Mouse (Mus musculus): ENCODE measurements around the gene Crlf1. TPM values are rescaled to one million over a fixed set of nuclear protein-coding genes. Genes with fewer than 3 reads are reported as not detected.

Crlf1 gene
- total RNA-seq, 2 experiments from 2014 or later: 5.8 to 7.5 TPM

DNA sequence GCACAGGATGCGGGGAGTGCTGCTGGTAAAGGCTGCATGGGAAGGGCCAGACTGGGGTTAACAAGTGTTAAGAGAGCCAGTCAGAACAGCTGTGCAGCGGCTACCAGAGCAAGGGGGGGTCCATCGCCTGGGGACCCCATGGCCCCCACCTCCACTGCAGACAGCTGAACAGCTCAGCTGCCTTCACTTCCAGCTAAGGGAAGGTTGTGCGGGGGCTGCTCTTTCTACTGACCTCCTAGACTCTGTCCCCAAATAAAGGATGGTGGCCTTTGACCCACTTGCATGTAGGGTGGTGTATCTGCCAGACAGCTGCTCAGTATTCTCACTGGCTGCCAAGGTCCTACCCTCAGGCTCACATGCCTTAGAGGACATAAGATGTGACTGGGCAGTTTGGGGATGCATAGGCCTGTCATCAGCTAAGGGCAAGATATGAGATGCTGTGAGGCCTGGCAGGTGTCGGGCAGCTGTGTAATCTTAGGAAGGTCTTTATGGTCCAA is 25.7 kb upstream of the Crlf1 start:
- no peak for DNase-seq (ENCODE audit: low spot score in 2 of 2)
- intact Hi-C loops (cut with DNase I): no loop called here

DNA sequence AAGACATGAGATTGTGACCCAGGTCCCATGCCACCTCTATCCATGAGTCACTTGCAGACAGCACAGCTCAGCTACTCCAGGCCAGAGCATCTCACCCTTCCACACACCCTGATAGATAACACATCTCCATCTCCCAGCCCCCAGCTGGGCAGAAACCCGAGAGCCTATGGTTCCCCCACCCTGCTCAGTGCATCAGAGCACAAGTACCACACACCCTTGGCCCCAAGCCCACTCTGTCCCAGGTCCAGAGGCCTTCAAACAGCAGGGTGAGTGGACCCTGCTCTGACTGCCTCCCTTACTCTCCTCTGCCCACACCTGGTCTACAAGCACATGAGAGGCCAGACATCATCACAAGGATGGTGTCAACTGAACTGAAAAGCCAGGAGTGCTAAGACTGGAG is 25.1 kb upstream of the Crlf1 start:
- intact Hi-C loops (cut with DNase I): no loop called here
- no peak for DNase-seq (ENCODE audit: low spot score in 2 of 2)

DNA sequence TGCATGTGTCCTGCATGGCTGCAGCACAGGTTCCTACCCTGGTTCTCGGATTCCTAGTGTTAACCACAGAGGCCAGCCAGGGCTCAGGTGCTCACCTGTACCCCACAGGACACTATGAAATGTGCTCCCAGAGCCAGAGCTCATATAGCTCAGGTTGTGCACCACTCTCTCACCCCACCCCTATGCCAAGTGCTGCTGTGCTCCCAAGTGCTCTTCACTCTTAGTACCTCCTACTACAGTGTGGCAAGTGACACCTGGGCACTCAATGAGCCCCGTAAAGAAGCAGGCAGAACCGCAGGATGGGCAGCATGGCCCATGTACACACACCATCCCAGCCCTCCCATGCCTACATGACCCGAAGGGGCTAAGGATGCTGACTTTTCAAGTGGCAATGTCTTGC is 24.2 kb upstream of the Crlf1 start:
- no peak for DNase-seq (ENCODE audit: low spot score in 2 of 2)
- intact Hi-C loops (cut with DNase I): no loop called here

DNA sequence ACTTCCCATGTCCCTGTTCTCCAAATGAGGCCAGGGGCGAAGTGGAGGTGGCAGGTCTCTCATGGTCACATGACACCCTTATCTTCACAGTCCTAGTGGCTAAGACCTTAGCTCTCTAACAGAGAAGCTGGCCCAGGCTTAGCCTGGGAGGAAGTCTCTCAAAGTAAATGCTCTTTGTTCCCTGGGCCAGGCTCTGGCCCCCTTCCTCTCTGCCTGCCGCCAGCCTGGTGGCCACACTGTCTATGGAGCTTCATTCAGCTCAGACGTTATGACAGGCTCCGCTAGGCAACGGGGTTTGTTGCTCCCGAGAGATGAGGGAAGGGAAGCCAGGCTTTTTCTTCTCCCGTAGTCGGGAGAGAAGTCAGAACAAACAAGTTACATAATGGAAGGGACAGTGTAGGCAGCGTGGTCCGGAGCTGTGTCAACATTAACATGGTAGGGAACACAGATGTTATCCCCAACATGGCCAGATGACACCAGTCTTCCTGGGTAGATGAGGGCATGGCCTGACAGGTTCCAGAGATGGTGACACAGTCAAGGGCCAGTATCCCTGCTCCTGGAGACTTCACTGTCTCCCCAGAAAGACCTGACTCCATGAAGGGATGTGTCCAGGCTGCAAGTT is 23.6 kb upstream of the Crlf1 start:
- intact Hi-C loops (cut with DNase I): no loop called here

DNA sequence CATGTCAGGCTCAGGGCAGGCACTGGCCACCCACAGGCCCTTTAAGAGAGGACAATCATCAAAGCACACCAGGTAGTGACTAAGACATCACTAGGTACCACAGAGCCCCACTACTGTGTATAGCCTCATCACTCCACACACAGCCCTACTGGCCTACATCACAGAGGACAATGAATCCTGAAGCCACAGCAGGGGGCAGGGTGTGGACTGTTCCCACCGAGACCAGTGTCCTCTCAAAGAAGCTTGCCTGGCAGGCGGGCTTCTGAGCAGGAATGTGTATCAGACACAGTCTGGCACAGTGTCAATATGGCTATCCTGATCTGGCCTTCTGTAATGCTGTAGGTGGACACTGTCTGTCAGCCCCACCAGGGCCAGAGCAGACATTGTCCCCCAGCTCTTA is 23.0 kb upstream of the Crlf1 start:
- DNase-seq (ENCODE audit: low spot score in 2 of 2): no peak
- intact Hi-C loops (cut with DNase I): no loop called here

More for the DNA sequence above, 23.6 kb upstream of the Crlf1 start:
- DNase-seq (ENCODE audit: low spot score in 2 of 2): no peak

DNA sequence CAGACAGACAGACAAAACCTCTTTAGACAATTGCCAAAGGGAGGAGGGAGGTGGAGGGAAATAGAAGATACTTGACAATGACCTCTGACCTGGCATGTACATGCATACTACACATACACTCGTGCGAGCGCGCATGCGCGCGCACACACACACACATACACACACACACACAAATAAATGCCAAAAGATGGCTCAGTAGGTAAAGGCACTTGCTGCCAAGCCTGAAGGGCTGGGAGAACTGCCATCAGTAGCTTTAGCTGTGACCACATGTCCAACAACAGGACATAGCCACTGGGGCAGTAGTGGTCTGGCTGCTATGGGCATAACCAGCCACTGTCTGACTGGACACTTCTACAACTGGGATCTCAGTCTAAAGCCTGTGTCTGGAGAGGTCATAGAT is 21.1 kb upstream of the Crlf1 start:
- DNase-seq (ENCODE audit: low spot score in 2 of 2): no peak
- intact Hi-C loops (cut with DNase I): no loop called here

DNA sequence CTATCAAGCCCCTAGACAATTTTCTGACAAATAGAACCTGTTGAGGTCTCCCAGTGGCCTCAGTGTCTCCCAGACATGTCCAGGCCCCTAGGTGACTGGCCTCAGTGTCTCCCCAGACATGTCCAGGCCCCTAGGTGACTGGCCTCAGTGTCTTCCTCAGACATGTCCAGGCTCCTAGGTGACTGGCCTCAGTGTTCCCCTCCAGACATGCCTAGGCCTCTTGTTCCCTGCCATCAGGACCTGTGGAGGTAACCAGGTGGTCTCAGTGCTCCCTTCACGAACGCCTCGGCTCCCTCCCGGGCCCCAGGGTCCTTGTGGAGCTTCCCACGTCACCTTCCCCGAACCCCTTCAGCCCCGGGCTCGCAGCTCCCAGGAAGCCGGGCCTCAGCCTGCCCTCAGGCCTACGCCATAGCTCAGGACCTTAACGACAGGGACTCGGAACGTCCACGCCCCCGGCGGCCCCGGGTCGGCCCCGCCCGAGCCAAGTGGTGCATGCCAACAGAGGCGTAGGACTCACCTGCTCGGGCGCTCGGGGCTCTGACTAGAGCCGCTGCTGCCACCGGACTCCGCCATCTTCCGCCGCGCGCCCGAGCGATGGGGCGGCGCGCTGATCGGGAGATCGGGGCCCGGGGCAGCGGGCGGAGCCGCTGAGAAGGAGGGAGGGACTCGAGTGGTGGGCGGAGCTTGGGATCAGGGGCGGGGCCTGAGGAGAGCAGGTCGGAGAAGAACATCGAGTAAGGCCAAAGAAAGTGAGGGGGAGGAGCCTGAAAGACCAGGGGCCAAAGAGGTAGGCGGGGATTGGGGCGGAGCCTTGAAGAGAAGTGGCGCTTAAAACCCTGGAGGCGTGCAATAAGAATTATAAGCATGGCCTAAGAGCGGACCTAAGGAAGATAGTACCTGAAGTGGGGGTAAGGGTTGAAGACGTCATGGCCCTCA is 16.4 kb upstream of the Crlf1 start, which contains the start of gene Klhl26:
TSS of gene Klhl26 (minus strand) at position 636 of the 936 bp plus-strand sequence.
- peak; percentile 88 to 90 for DNase-seq (ENCODE audit: low spot score in 2 of 2)
- intact Hi-C loops (cut with DNase I): no loop called here

DNA sequence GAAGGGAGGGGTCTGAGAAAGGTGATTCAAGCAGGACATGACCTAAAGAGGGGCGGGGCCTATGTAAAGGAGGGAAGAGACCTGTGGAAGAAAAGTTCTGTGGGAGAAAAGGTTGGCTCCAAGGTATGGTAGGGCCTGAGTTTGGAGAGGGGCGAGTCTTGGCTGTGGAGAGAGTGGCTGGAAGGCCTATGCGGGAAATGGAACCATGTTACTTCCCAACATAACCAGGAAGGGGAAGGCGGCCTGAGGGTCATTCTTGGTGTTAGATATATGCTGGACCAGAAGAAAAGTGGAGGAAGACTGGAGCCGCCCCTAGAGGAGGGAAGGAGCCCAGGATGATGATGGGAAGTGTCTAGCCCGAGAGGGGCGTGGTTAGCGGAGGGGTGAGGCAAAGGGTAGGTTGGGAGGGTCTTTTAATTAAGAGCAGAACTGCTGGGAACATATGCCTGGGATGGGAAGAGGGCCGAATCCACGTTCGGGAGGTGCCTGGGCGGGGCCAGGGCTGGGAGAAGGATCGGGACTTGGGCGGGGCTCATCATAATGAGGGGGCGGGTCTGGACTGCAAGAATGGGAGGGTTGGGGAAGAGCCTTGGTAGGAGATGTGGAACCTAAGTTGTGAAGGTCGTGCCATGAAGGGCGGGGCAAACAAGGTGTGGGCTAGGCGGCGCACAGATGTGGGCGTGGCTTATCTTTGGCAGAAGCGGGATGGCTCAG is 15.5 kb upstream of the Crlf1 start:
- DNase-seq (ENCODE audit: low spot score in 2 of 2): no peak
- intact Hi-C loops (cut with DNase I): no loop called here

DNA sequence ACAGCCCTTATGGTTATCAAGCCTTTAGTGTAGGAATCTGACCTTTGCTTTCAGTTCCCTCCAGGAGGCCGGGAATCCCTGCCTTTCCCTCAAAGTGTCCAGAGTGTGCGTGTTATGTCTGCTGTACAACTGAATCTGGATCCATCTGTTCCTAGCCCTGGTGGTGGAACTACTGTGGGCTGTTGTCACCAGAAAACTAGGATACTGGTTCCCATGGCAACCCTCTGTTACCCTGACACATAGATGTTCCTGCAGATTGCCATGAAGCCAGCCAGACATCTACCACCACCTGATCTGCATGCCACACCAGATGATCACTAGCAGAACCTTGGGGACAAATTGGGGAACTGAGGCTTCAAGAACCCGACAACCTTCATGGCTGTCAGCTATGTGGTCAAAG is 11.1 kb upstream of the Crlf1 start:
- intact Hi-C loops (cut with DNase I): no loop called here
- peak; percentile 71 to 94 for DNase-seq (ENCODE audit: low spot score in 2 of 2)

DNA sequence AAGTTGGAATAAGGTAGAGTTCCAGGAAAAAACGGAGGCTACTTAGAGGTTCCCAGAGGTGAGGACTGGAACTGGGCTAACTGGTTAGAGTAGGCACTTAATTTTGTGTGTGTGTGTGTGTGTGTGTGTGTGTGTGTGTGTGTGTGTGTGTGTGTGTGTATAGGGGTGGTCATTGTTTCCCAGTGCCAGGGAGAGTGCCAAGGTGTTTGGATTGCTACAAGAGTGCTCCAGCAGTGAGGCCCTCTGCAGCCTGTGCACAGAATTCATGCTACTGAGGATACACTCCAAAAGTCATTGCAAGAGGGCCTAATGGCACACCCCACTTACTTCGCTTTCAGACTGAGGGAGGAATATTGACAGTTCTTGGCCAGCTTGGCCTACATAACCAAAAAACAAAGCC is 10.0 kb upstream of the Crlf1 start:
- DNase-seq (ENCODE audit: low spot score in 2 of 2): no peak
- intact Hi-C loops (cut with DNase I): no loop called here

DNA sequence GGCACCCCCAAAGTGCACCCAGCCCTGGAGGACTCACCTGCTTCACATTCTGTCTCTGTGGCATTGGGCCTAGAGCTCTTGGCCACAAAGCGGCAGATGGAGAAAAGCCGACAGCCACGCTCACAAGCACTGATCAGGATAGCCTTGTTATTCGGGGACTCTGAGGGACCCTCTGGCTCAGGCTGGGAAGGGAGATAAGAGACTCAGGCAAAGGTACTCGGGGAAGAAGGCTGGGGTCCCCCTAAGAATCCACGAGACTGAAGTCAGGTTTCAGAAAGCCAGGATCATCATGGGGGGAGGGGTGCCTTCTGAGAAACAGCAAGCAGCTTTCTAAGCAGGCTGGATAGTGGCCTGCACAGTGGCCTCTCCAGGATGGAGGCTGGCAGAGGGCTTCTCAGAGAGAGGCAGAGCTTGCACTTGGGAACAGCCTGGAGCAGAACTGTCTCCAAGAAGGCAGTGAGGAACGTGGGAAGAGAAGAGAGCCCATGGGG is 6.7 kb upstream of the Crlf1 start:
- no peak for DNase-seq (ENCODE audit: low spot score in 2 of 2)
- intact Hi-C loops (cut with DNase I): no loop called here

DNA sequence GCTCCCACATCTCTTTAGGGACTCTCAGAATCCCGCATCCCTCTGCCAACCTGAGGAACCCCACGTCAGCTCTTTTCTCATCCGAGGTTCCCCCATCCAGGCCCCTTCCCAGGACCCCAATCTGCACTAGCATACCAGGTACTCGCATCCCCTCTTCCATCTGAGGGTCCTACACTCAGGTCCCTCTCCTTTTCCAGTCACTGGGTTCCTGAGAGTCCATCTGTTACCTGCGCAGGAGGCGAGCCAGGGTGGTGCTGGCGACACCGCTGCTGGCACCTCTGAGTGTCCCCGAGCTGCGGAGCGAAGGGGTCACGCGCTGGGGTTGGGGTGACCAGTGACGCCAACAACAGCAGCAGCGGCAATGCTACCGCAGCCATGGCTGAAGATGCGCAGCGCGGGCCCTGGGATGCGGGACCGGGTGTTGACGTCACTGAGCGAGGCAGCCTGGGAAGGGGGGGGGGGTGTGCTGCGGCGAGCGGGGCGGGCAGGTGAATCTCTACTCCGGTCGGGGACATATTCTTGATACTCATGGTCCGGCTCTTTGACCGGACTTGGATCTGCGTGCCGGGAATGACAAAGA is 5.9 kb upstream of the Crlf1 start, which contains the start of gene Tmem59l:
TSS of gene Tmem59l (minus strand) at position 418 of the 580 bp plus-strand sequence.
- peak in 1 of 2 experiments; percentile 66 for DNase-seq (ENCODE audit: low spot score in 2 of 2)
- intact Hi-C loops (cut with DNase I): no loop called here

DNA sequence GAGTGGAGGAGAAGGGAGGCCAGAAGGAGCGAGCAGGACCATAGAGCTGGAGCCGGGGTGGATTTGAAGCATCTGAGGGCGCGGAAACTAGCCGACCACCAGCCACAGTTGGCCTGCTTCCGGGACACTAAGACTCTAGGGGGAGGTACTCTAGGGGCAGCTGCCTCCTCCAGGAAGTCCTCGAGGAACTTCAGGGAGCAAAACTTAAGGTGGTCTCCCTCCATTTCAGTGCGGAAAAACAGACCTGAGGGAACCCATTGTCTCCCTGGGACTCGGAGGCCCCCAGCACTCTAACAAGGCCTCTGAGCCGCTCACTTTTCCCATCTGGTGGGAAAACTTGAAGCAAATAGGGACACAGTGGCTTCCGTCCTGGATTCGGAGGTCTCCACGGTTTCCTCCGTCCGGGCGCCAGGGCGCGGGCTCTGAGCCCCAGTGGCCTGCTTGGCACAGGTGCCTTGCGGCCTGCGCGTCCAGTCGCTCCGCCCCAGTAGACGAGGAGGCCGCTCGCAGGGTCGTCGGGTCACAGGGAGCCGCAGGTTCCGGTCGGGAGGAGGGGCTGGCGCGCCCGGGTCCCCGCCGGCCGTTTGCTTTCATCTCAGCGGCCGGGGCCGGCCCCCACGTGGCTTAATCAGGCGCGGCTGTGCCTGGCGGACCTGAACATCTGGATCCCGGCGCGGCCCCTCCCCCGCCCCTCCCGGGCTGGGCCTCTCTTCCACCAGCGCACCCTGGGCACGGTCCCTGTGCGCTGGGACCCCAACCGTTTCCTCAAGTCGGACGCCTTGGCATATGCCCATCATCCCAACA is 4.8 kb upstream of the Crlf1 start:
- intact Hi-C loops (cut with DNase I): no loop called here
- no peak for DNase-seq (ENCODE audit: low spot score in 2 of 2)

DNA sequence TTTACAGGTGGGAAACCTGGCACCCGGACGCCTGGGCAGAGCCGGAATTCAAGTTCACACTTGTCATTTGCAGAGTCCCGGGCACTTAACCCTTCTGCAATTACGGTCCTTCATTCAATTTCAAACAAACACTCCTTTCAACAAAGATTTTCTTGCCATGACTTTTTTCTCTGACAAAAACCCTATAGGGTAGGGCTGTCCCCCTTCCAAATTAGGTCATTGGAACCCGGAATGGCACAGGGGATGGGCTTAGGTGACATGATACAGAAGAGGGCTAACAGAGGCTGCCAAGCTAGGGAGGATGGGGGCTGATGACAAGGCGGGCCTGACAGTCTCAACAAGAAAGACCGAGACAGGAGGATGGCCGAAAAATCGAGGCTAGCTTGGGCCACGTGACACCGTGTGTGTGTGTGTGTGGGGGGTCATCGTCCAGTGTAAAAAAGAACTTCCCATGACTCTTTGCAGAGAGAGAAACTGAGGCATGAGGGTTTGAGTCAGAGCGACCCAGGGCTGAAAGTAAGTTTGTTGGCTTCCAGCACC is 4.0 kb upstream of the Crlf1 start:
- intact Hi-C loops (cut with DNase I): no loop called here
- DNase-seq (ENCODE audit: low spot score in 2 of 2): no peak

DNA sequence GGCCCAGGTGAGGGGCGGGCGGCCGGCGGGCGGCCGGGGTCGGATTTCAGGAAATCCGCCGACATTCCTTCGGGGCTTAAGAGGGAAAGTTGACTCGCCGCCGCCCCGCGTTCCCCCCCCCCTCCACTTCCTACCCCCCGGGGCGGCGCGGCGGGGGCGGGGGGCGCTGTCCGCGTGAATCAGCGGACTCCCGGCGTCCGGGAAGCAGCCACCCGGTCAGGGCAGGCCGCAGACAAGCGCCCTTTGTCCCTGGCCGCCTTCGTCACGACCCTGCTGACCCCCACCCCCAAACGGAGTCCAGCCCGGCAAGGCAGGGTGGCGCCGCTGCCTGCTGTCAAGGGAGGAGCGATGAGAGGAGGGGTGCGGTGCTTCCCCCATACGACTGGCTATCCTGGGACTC is 3.4 kb upstream of the Crlf1 start:
- no peak for DNase-seq (ENCODE audit: low spot score in 2 of 2)
- intact Hi-C loops (cut with DNase I): no loop called here

DNA sequence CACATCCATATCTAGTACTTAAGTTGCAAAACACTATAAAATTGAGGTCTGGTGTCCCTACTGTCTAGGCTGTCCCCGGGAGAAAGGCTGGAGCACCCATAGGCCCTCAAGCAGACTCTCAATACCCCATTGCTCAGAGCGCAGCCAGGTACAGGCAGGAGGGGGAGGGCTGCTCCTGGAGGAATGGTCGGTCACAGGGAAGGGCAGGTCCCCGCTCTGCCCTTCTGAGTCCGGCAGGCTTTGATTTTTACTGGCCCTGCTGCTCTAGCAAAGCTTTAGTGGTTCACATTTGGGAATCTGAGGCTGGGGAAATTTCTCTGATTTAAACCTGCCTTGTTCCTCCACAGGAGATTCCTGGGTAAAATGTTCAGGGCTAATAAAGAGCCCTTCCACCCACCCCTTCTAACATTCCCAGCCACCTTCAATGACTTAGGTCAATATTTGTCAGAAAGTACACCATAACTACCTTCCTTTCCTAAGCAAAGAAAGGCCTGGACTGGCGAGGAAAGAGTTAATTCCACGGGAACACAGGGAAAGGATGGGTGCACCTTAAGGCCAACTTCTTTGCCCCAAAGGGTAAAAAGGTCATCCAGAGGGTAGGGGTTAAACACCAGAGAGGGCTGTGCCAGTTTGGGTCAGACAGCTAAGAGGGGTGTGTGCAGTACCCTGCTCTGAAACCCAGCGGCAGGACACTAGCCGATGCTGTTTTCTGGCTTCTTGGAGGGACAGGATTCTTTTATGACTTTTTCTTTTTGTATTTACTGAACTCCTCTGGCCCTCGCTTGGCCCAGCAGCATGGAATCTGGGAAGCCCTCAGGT is 2.7 kb upstream of the Crlf1 start:
- no peak for DNase-seq (ENCODE audit: low spot score in 2 of 2)
- intact Hi-C loops (cut with DNase I): no loop called here

DNA sequence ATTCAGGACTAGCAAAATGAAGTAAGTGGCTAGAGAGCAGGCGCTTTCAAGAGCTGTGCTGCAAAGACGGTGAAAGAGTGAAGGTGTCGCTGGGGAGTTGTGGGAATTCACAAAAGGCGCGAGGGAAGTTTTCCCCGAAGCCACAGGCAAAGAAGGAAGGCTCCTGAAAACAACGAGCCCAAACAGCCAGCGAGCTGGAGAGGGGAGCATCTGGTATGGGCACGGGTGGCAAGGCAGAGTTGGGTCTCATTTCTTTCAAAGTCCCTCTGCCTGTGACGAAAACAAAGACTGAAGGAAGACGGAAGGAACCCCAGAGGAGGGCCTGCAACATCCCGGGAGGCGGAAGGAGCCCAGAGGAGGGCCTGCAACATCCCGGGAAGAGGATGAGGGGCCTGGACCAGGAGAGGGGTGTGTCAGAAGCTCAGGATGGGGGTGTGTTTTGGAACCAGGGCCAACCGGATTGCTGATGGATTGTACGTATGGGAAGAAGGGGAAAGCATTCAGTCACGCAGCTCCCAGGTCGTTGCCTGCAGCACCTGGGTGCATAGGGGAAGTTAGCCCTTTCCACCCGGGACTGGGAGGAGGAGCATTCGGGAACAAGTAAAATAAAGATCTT is 2.0 kb upstream of the Crlf1 start:
- DNase-seq (ENCODE audit: low spot score in 2 of 2): no peak
- intact Hi-C loops (cut with DNase I): no loop called here

Data from left cerebral cortex, postnatal 14 days (tissue).